Mouse (Mus musculus): ENCODE measurements at regions not wholly inside any gene's neighbourhood (a gene's known extent, or its start where the extent isn't known, plus 50 kb on each side); places are given as distances from the start of the nearest gene placed in this dataset.

DNA sequence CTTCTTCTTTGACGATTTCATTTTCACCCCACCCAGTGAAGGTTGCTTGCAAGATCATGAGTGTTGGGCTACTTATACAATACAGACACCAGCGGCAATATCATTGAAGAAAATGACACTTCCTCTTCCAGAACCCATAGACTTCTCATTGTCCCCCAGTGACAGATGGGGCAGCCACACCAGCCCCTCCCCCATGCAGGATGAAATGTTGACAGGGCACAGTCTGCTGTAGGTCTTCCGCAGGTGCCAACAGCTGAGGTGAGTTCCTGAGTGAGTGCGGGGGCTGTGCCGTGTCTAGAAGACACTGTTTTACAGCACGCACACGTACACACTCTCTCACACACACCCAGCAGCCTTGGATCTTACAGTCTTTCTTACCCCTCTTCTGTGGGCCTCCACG is 171.0 kb upstream of the Ntf3 start:
- Histone ChIP-seq H3K36me3 (replicated peaks in 1 of 2; ENCODE audit: control insufficient read depth in 1 of 2, insufficient read depth in 1 of 2, low read length in 1 of 2) (no peaks in the 10 kb centered on the region), H3K4me2 (ENCODE audit: insufficient read depth, low read depth, poor library complexity, severe bottlenecking) (no peak overlapping the region), H3K4me3 (replicated peaks in 1 of 3; ENCODE audit: low read depth in 2 of 3, low read length in 2 of 3, poor library complexity in 1 of 3) (no peak overlapping the region), H3K27me3 (replicated peaks) (peaks cover 89% of the 10 kb centered on the region), H3K79me2 (replicated peaks; ENCODE audit: control insufficient read depth, extremely low read depth, insufficient read depth, poor library complexity, severe bottlenecking) (no peaks in the 10 kb centered on the region), H3K9me3 (replicated peaks; ENCODE audit: low read length) (no peaks in the 10 kb centered on the region), H3K4me1 (ENCODE audit: control insufficient read depth in 1 of 2, insufficient read depth in 2 of 2) (0 out of 4 replicates have a peak, but pooled peaks cover 0 to 2% of the 10 kb centered on the region in 2 experiments), H3K9ac (ENCODE audit: insufficient read depth, low read depth) (no peak overlapping the region), H3K27ac (ENCODE audit: insufficient read depth, low read depth) (no peak overlapping the region)
- DNase-seq (ENCODE audit: extremely low read depth) = no peak
- TF ChIP-seq GABPA (IDR thresholded peaks at IDR 0.05; ENCODE audit: insufficient replicate concordance, low read depth, low read length) = no peak
- no peak for TF ChIP-seq CTCF (conservative IDR thresholded peaks at IDR 0.05 in 1 of 2, IDR thresholded peaks at IDR 0.05 in 1 of 2; ENCODE audit: low read depth in 2 of 2, low read length in 2 of 2)
- TF ChIP-seq PAX5 (IDR thresholded peaks at IDR 0.05; ENCODE audit: low read length) = no peak
- no peak for TF ChIP-seq JUND (conservative IDR thresholded peaks at IDR 0.05; ENCODE audit: low read depth, low read length)
- no peak for TF ChIP-seq UBTF (IDR thresholded peaks at IDR 0.05; ENCODE audit: low read depth, low read length)
- TF ChIP-seq ZNF384 (IDR thresholded peaks at IDR 0.05; ENCODE audit: low read depth, low read length) = no peak
- no peak for TF ChIP-seq TBP (conservative IDR thresholded peaks at IDR 0.05; ENCODE audit: low read depth, low read length)
- TF ChIP-seq MXI1 (IDR thresholded peaks at IDR 0.05; ENCODE audit: low read depth, low read length) = no peak
- no peak for TF ChIP-seq ETS1 (conservative IDR thresholded peaks at IDR 0.05; ENCODE audit: low read depth, low read length)
- no peak for TF ChIP-seq RCOR1 (conservative IDR thresholded peaks at IDR 0.05; ENCODE audit: low read depth, low read length)
- no peak for TF ChIP-seq E2F4 (IDR thresholded peaks at IDR 0.05; ENCODE audit: insufficient replicate concordance, low read depth, low read length)
- no peak for TF ChIP-seq MAFK (IDR thresholded peaks at IDR 0.05; ENCODE audit: insufficient replicate concordance, low read length)
- no peak for TF ChIP-seq MAX (IDR thresholded peaks at IDR 0.05; ENCODE audit: low read length)
- no peak for TF ChIP-seq MAZ (IDR thresholded peaks at IDR 0.05; ENCODE audit: low read depth, low read length)
- TF ChIP-seq MEF2A (IDR thresholded peaks at IDR 0.05; ENCODE audit: borderline replicate concordance, low read depth, low read length) = no peak
- TF ChIP-seq CHD2 (IDR thresholded peaks at IDR 0.05; ENCODE audit: low read length) = no peak
- no peak for TF ChIP-seq ZKSCAN1 (IDR thresholded peaks at IDR 0.05; ENCODE audit: borderline replicate concordance, low read depth, low read length)
- no peak for TF ChIP-seq RAD21 (IDR thresholded peaks at IDR 0.05; ENCODE audit: low read depth, low read length)
- TF ChIP-seq ELF1 (IDR thresholded peaks at IDR 0.05; ENCODE audit: low read depth, low read length) = no peak
- dilution Hi-C loops (cut with MboI; ENCODE audit: extremely low pct_ligation_motif_present, extremely low pct_unique_long_range_greater_than_20kb, low sequenced_read_pairs) = no loop called here
- in situ Hi-C loops (cut with MboI; ENCODE audit: low pct_ligation_motif_present, low pct_unique_long_range_greater_than_20kb, low sequenced_read_pairs) = no loop called here

DNA sequence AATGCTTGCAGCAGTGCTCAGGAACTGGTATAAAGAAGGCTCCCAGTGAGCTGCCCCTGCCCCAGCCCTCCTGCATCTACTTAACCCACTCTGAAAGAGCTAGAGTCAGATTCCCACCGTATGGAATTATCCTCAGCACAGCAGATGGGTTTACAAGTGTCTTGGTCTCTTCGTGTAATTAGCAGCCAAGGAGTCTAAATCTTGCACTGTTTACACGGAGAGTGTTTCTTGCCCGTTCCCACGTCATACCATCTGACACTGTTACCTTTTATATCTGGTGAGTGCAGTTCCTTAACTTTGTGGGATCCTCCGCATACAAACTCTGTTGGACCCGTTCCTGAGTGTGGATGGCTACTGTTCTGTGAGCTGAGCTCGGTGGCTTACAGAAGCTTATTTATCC is 167.5 kb upstream of the Ntf3 start:
- in situ Hi-C loops (cut with MboI; ENCODE audit: low pct_ligation_motif_present, low pct_unique_long_range_greater_than_20kb, low sequenced_read_pairs) (no loop called here), dilution Hi-C loops (cut with MboI; ENCODE audit: extremely low pct_ligation_motif_present, extremely low pct_unique_long_range_greater_than_20kb, low sequenced_read_pairs) (no loop called here)
- no peaks in the 10 kb centered on the region for H3K79me2 ChIP-seq (replicated peaks; ENCODE audit: control insufficient read depth, extremely low read depth, insufficient read depth, poor library complexity, severe bottlenecking)

More for the DNA sequence above, 167.5 kb upstream of the Ntf3 start:
- no peak for DNase-seq (ENCODE audit: extremely low read depth)
- H3K4me1 ChIP-seq (ENCODE audit: control insufficient read depth in 1 of 2, insufficient read depth in 2 of 2) = 0 out of 4 replicates have a peak, but pooled peaks cover 0 to 2% of the 10 kb centered on the region in 2 experiments
- H3K27ac ChIP-seq (ENCODE audit: insufficient read depth, low read depth) = no peak overlapping the region
- TF ChIP-seq JUN (IDR thresholded peaks at IDR 0.05; ENCODE audit: insufficient read depth, low read depth, low read length) = no peak
- TF ChIP-seq UBTF (IDR thresholded peaks at IDR 0.05; ENCODE audit: low read depth, low read length) = no peak
- no peak for TF ChIP-seq POLR2AphosphoS2 (IDR thresholded peaks at IDR 0.05; ENCODE audit: low read depth, low read length)
- TF ChIP-seq EP300 (IDR thresholded peaks at IDR 0.05; ENCODE audit: low read length) = no peak
- no peak for TF ChIP-seq NELFE (IDR thresholded peaks at IDR 0.05; ENCODE audit: low read depth, low read length)
- no peak for TF ChIP-seq RCOR1 (conservative IDR thresholded peaks at IDR 0.05; ENCODE audit: low read depth, low read length)
- TF ChIP-seq CTCF (conservative IDR thresholded peaks at IDR 0.05 in 1 of 2, IDR thresholded peaks at IDR 0.05 in 1 of 2; ENCODE audit: low read depth in 2 of 2, low read length in 2 of 2) = no peak
- no peak for TF ChIP-seq MYC (IDR thresholded peaks at IDR 0.05; ENCODE audit: low read depth, low read length)
- TF ChIP-seq KAT2A (IDR thresholded peaks at IDR 0.05; ENCODE audit: insufficient replicate concordance, low read length) = no peak
- TF ChIP-seq E2F4 (IDR thresholded peaks at IDR 0.05; ENCODE audit: insufficient replicate concordance, low read depth, low read length) = no peak
- TF ChIP-seq CHD1 (IDR thresholded peaks at IDR 0.05; ENCODE audit: low read depth, low read length) = no peak
- no peak for TF ChIP-seq GABPA (IDR thresholded peaks at IDR 0.05; ENCODE audit: insufficient replicate concordance, low read depth, low read length)
- no peak for TF ChIP-seq MAFK (IDR thresholded peaks at IDR 0.05; ENCODE audit: insufficient replicate concordance, low read length)
- no peak for TF ChIP-seq USF1 (IDR thresholded peaks at IDR 0.05; ENCODE audit: low read depth, low read length)
- TF ChIP-seq MEF2A (IDR thresholded peaks at IDR 0.05; ENCODE audit: borderline replicate concordance, low read depth, low read length) = no peak
- TF ChIP-seq RAD21 (IDR thresholded peaks at IDR 0.05; ENCODE audit: low read depth, low read length) = no peak
- no peak for TF ChIP-seq BHLHE40 (IDR thresholded peaks at IDR 0.05; ENCODE audit: low read depth, low read length)
- no peak overlapping the region for H3K4me3 ChIP-seq (replicated peaks in 1 of 3; ENCODE audit: low read depth in 2 of 3, low read length in 2 of 3, poor library complexity in 1 of 3)
- H3K9ac ChIP-seq (ENCODE audit: insufficient read depth, low read depth) = no peak overlapping the region
- no peak overlapping the region for H3K4me2 ChIP-seq (ENCODE audit: insufficient read depth, low read depth, poor library complexity, severe bottlenecking)
- no peaks in the 10 kb centered on the region for H3K36me3 ChIP-seq (replicated peaks in 1 of 2; ENCODE audit: control insufficient read depth in 1 of 2, insufficient read depth in 1 of 2, low read length in 1 of 2)
- no peaks in the 10 kb centered on the region for H3K9me3 ChIP-seq (replicated peaks; ENCODE audit: low read length)
- peaks cover 85% of the 10 kb centered on the region for H3K27me3 ChIP-seq (replicated peaks)

Data from CH12.LX (cell line).